Mouse (Mus musculus) gastrocnemius, adult 8-10 months (tissue): ENCODE data around the gene Mrps22. TPM values are rescaled to one million over a fixed set of nuclear protein-coding genes. Genes with fewer than 3 reads are reported as not detected.

Experiments used
- DNase-seq, 2 experiments: peaks; one replicate each; pipeline ENCODE4 v3.0.0; 2022; ENCODE audit warnings: low spot score in 2 of 2
- total RNA-seq, 4 experiments: library from RNA; stranded (reverse); gene quantifications; 2 replicates each; pipeline ENCODE4 v1.2.4; 2022

Gene Mrps22
- total RNA-seq = 10 to 100 TPM; 20.6 to 21.4 (median 21.0) TPM

DNA sequence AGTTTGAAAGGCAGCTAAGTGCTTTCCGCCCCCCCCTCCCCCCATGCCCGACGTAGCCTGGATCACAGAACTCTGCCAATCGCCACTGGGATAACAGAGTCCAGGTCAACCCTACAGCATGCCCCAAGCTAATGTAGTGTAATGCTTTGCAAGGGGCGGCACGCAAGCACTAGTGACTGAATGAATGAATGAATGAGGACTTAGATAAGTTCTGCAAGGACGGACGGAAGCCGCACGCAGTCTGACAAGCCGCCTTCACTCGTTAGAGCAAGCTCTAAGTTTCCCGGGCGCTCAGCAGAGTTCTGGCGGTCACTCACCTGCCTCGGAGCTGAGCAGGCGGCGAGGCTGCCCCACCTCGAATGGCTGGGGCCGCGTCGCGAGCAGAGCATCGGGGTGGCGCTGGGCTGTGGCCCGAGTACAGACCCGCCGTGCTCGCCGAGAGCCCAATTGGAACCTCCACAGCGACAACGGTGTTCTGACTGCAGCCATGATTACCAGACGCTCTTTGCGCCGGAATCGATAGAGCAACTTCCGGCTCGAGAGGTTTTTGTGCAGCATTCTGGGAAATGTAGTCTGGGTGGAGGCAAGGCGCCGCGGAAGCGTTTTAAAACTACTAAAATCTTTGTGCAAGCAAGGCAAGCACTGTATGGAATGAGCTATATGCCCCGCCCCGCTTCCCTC, at the start of gene Mrps22:
Gene Mrps22, minus strand, starts transcription at position 505 of the 681 bp plus-strand sequence.
- DNase-seq = peak; percentile 45 to 63

DNA sequence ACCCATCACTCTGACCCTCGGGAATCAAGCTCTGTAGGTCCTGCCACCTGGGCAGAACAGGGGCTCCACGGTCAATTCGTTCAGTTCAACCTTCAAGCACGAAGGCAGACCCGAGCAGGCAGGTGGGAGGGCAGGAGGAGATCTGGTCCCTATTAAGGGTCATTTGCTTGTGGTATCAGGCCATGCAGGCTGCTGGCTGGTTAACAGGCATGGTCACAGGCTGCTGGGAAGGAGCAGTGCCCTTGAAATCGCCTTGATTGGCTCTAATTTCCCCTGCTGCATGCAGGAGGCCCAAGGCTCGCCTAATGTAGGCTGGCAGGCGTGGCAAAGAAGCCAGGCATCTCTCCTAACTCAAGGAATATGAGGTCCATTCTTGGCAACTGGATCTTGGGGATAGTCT, 49.1 kb upstream of the Mrps22 start:
- no peak for DNase-seq

DNA sequence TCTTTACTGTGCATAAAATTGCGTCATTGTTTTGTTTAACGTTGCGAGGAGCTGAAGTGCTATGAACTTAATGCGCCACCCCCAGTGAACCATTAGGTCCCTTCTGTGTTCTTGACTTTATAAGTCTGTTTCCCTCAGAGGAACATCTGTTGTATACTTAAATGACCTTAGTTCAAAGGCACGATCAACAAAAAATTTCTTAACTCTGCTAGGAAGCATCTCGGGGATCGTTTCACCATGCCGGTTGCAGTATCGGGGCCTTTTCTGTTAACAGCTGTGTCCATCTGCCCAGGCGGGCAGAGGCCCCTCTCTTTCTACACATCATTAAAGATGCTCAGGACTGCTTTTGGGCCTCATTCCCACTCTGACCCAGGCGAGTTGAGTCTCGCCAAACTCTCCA, 46.0 kb upstream of the Mrps22 start:
- DNase-seq = no peak

- no peak for DNase-seq
Measured at GRCm38 (mm10) chr9:98645750-98646149, 44.3 kb upstream of the Mrps22 start.

DNA sequence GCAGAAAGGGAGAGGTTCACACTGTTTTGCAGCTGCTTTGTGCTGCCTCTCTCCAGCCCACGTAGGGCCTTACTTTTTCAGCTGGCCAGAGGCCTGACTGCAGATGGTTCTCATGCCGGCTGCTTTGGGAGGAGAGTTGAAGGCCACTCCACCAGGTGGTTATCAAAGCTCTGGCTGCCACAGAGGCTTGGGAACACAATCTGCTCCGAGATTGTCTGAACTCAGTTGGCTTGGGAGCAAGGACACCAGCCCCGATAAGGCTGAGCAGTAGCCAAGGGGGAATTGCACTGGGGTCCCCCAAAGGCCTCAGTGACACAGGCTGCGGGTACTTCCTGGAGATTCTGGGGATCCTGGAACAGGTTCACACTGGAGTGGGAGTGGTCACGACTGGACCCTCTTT, 40.7 kb upstream of the Mrps22 start:
- DNase-seq = no peak

GRCm38 (mm10) chr9:98633287-98634162, 32.1 kb upstream of the Mrps22 start:
- no peak for DNase-seq

GRCm38 (mm10) chr9:98628480-98628879, 27.0 kb upstream of the Mrps22 start:
- DNase-seq = no peak

GRCm38 (mm10) chr9:98604896-98605295, 3.4 kb upstream of the Mrps22 start:
- DNase-seq = no peak

- DNase-seq = no peak
Measured at GRCm38 (mm10) chr9:98601837-98602359, 438 bp upstream of the Mrps22 start.

DNA sequence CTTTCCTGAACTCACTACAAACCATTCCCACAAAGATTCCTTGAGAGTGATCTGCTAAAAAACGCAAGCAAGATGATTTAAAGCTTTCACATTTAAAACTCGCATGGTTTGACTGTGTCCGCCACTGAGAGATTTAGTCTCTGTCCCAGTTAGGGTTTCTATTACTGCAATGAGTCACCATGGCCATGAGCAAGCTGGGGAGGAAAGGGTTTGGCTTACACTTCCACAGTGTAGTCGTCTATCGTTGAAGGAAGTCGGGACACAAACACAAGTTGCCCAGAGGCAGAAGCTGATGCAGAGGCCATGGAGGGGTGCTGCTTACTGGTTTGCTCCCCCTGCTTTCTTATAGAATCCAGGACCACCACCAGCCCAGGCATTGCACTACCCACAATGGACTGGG, 1.4 kb downstream of the Mrps22 start:
- no peak for DNase-seq

DNA sequence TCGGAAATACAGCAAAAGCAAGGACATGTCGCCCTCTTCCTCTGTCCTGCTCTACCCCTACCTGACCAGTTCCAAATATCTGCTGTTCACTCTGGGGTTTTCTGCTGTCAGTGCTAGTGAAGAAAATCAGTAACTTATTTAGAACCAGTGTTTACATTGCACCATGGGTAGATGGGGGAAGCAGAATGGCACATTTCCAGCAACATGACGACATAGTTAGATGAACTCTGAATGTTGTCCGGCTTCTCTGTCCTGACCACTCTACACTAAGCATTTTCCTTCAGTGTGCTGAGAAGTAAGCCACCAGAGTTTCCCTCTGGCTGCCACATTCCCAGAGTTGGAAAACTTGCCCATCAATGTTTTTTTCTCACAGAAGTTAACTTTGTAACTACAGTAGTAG, 17.6 kb downstream of the Mrps22 start:
- no peak for DNase-seq

- peak; percentile 97 to 98 for DNase-seq
Measured at GRCm38 (mm10) chr9:98563137-98564126, 38.0 kb downstream of the Mrps22 start, which contains the start of gene Copb2. Gene Copb2, plus strand, starts transcription at chr9:98563721.

DNA sequence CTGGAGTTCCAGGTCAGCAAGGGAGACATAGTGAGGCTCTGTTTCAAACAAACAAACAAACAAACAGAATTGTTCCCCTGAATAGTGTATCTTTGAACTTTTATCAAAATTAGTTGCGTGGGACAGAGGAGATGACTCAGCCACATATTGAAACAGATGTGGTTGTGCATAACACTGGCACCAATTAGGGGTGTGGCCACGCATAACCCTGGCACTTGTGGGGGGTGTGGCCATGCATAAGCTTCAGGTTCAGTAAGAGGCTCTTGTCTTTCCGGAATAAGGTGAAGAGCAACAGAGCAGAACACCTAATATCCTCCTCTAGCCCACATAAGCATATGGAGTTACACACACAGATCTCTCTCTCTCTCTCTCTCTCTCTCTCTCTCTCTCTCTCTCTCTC, 57.4 kb downstream of the Mrps22 start:
- no peak for DNase-seq

Other genes with a start within 250 kb of the Mrps22 start
- 1 to 10 TPM in 2 of 4 experiments, under 1 TPM in 2; 0.68 to 1.6 (median 1.1) TPM for gene Rbp1, start 178.7 kb downstream of the Mrps22 start, total RNA-seq
- not detected for gene Rbp2, start 115.5 kb downstream of the Mrps22 start, total RNA-seq
- 10 to 100 TPM; 68.5 to 80.4 (median 72.0) TPM for gene Copb2, start 37.9 kb downstream of the Mrps22 start, total RNA-seq
- not detected for gene Prr23a1, start 240.8 kb upstream of the Mrps22 start, total RNA-seq